Mouse (Mus musculus) neural tube, embryonic 14.5 days (tissue): ENCODE results near the gene Dazap1. TPM values are rescaled to one million over a fixed set of nuclear protein-coding genes. Genes with fewer than 3 reads are reported as not detected.
"Not testable (repeated sequence)": the region's sequence is repeated elsewhere in the genome, so short reads cannot be mapped to it uniquely, and the experiment has no call there.

Experiments used
- ATAC-seq: fragments of 200-750 bp; cut with Nextera tagmentation; 2 replicates; pipeline ENCODE4 v1.8.0; 2017; ENCODE audit warnings: low read depth, mild to moderate bottlenecking, moderate TSS enrichment, moderate library complexity
- H3K27ac ChIP-seq: fragments of 300-500 bp; sonication (generic); 2 replicates; pipeline ENCODE4 v1.5.1; 2014; ENCODE audit warnings: low read depth, mild to moderate bottlenecking, control low read depth, low read length, moderate library complexity, mixed read lengths
- H3K27me3 ChIP-seq: fragments of 300-500 bp; sonication (generic); 2 replicates; pipeline ENCODE4 v1.6.1; 2014; ENCODE audit warnings: low read length; ENCODE audit not compliant: control insufficient read depth, insufficient read depth
- H3K36me3 ChIP-seq: fragments of 300-500 bp; sonication (generic); 2 replicates; pipeline ENCODE4 v1.6.1; 2014; ENCODE audit warnings: low read length, mixed read lengths; ENCODE audit not compliant: control insufficient read depth, insufficient read depth
- H3K4me1 ChIP-seq: fragments of 300-500 bp; sonication (generic); 2 replicates; pipeline ENCODE4 v1.6.1; 2014; ENCODE audit warnings: low read length; ENCODE audit not compliant: control insufficient read depth, insufficient read depth
- H3K4me2 ChIP-seq: fragments of 300-500 bp; sonication (generic); 2 replicates; pipeline ENCODE4 v1.6.1; 2014; ENCODE audit warnings: mild to moderate bottlenecking, low read depth, low read length, control low read depth
- H3K4me3 ChIP-seq: fragments of 300-500 bp; sonication (generic); 2 replicates; pipeline ENCODE4 v1.5.1; 2014; ENCODE audit warnings: low read depth, low read length, control low read depth, mixed read lengths
- H3K9ac ChIP-seq: fragments of 300-500 bp; sonication (generic); replicated peaks from 2 replicates; pipeline ENCODE4 v1.6.1; 2014; ENCODE audit warnings: low read depth, mild to moderate bottlenecking, control low read depth, low read length, mixed read lengths
- H3K9me3 ChIP-seq: fragments of 300-500 bp; sonication (generic); 2 replicates; pipeline ENCODE4 v1.6.1; 2016; ENCODE audit warnings: low read length; ENCODE audit not compliant: control insufficient read depth
- WGBS: fragments of 180-500 bp; shearing (Covaris S2); extraction: QIAGEN DNeasy Blood & Tissue Kit; methylation state at CpG from one replicate; pipeline ENCODE4 v1.1.7; 2014; 5-methylcytosine and 5-hydroxymethylcytosine counted together
- polyA plus RNA-seq: library from polyadenylated mRNA; unstranded; fragments of >200 nt; fragmentation: Nextera tagmentation; extraction: Ambion mirVana; gene quantifications from 2 replicates; pipeline ENCODE4 v1.2.1, GENCODE M21; 2014

The Dazap1 gene
- polyA plus RNA-seq, 1 experiment from 2014 or later = 39.8 TPM

- Histone ChIP-seq H3K9ac (no peak overlapping the region), H3K4me2 (no peak overlapping the region), H3K4me3 (no peak overlapping the region), H3K27me3 (no peaks in the 10 kb centered on the region), H3K36me3 (peaks cover 36% of the 10 kb centered on the region), H3K27ac (no peak overlapping the region), H3K9me3 (no peaks in the 10 kb centered on the region), H3K4me1 (peaks cover 10% of the 10 kb centered on the region)
- 5% methylated on average over 4 of the region's 4 CpGs for WGBS
- ATAC-seq = no peak
Measured at GRCm38 (mm10) chr10:80245600-80245999, 15.7 kb upstream of the Dazap1 start.

GRCm38 (mm10) chr10:80247849-80248248, 13.4 kb upstream of the Dazap1 start:
- no peak for ATAC-seq
- no peak overlapping the region for H3K4me3 ChIP-seq
- peaks cover 11% of the 10 kb centered on the region for H3K4me1 ChIP-seq
- no peak overlapping the region for H3K9ac ChIP-seq
- 50% methylated on average over 6 of the region's 6 CpGs for WGBS
- H3K9me3 ChIP-seq = no peaks in the 10 kb centered on the region
- H3K4me2 ChIP-seq = no peak overlapping the region
- H3K36me3 ChIP-seq = peaks cover 17% of the 10 kb centered on the region; the same call in 1 of the 2 replicates
- no peak overlapping the region for H3K27ac ChIP-seq
- no peaks in the 10 kb centered on the region for H3K27me3 ChIP-seq

- WGBS = 47% methylated on average over 3 of the region's 3 CpGs
- peaks cover 11% of the 10 kb centered on the region; the same call in 1 of the 2 replicates for H3K36me3 ChIP-seq
- H3K9me3 ChIP-seq, H3K27me3 ChIP-seq, H3K9ac ChIP-seq, H3K27ac ChIP-seq: not testable (repeated sequence)
- ATAC-seq = peak; percentile 4; the same call in 1 of the 2 replicates
- H3K4me3 ChIP-seq = peak overlapping the region; percentile 70
- peak overlapping the region; percentile 97 for H3K4me2 ChIP-seq
- H3K4me1 ChIP-seq = peaks cover 11% of the 10 kb centered on the region
Measured at GRCm38 (mm10) chr10:80248437-80248836, 12.8 kb upstream of the Dazap1 start.

DNA sequence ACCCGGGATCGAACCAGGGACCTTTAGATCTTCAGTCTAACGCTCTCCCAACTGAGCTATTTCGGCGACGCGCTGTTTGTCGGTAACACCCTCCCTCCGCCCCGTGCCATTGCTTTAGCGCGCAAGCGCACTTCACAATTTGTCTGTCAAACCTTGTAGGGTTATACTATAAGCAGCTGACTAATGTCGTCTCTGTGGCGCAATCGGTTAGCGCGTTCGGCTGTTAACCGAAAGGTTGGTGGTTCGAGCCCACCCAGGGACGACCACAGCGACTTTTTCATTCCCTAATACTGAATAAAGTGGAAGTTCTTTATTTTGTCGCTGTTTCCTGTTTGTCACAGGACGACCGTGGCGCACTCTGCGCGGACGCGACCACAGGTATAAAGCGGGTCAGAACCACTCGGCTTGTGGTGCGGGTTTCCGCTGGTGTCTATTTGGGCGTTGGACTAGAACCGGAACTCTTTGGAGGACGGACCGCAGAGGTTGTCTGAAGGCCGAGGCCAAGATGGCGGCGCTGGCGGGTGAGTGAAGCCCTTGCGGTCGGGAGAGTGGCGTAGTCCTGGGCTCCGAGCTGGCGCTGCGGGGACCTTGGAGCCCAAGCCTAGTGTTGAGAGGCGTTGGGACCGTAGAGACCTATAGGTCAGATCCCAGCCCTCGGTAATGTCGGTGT, 12.2 kb upstream of the Dazap1 start, which contains the start of gene Ndufs7:
Gene Ndufs7, plus strand, starts transcription at position 151 of the 670 bp plus-strand sequence.
- Histone ChIP-seq H3K27me3 (no peaks in the 10 kb centered on the region), H3K9me3 (no peaks in the 10 kb centered on the region), H3K4me1 (peaks cover 11% of the 10 kb centered on the region), H3K36me3 (peaks cover 10% of the 10 kb centered on the region; the same call in 1 of the 2 replicates), H3K4me2 (peak within 1 kb of the TSS; percentile 97), H3K27ac (peak within 1 kb of the TSS; percentile 89), H3K9ac (peak within 1 kb of the TSS; percentile 83), H3K4me3 (peak within 1 kb of the TSS; percentile 70)
- peak; percentile 91 for ATAC-seq
- WGBS = under 1% methylated on average over 53 of the region's 53 CpGs

DNA sequence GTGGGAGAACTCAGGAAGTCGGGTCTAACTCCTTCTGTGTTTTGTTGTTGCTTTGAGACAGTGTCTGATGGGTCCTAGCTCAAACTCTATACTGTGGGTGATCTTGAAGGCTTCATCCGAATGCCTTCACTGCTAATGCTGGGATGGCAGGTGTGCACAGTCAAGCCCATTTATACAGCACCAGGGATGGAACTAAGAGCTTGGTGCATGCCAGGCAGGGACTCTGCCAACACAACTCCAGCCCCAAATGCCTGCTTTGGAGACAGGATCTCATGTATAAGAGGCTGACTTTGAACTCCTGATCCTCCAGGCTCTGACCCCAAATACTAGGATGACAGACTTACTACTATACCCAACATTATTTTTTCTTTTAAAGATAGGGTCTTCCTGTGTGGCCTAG, 11.2 kb upstream of the Dazap1 start:
- Histone ChIP-seq H3K36me3 (peaks cover 13% of the 10 kb centered on the region; the same call in 1 of the 2 replicates), H3K9ac (peak overlapping the region; percentile 83), H3K4me3 (peak overlapping the region; percentile 70), H3K9me3 (no peaks in the 10 kb centered on the region), H3K27ac (peak overlapping the region; percentile 89; the same call in 1 of the 2 replicates), H3K4me2 (peak overlapping the region; percentile 97), H3K4me1 (peaks cover 11% of the 10 kb centered on the region), H3K27me3 (no peaks in the 10 kb centered on the region)
- no peak for ATAC-seq
- WGBS = 63% methylated on average over 2 of the region's 2 CpGs

DNA sequence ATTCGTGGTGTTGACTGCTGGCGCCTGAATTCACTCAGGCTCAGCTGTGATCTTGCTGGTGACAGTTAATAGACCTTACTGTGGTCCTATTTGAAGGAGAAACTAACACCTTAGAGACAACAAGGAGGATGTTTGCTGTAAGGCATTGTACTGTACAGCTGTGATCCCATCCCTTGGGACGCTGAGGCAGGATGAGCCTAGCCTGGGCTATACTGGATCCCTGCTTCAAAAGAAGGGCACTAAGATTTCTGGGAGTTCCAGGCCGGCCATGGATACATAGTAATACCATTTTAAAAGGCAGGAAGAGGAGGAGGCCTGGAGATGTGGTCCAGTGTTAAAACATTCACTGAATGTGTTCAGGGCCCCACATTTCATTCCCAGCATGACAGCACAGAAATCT, 10.7 kb upstream of the Dazap1 start:
- no peaks in the 10 kb centered on the region for H3K27me3 ChIP-seq
- H3K9me3 ChIP-seq = no peaks in the 10 kb centered on the region
- 84% methylated on average over 4 of the region's 4 CpGs for WGBS
- peaks cover 11% of the 10 kb centered on the region for H3K4me1 ChIP-seq
- peaks cover 17% of the 10 kb centered on the region for H3K36me3 ChIP-seq
- ATAC-seq = no peak
- H3K9ac ChIP-seq = no peak overlapping the region; the same call in 1 of the 2 replicates
- H3K4me3 ChIP-seq = no peak overlapping the region
- H3K27ac ChIP-seq = no peak overlapping the region
- H3K4me2 ChIP-seq = peak overlapping the region; percentile 97; the same call in 1 of the 2 replicates

GRCm38 (mm10) chr10:80252011-80252410, 9.3 kb upstream of the Dazap1 start:
- 0 out of 2 replicates have a peak overlapping the region, but pooled peaks have one; percentile 16 for H3K9ac ChIP-seq

DNA sequence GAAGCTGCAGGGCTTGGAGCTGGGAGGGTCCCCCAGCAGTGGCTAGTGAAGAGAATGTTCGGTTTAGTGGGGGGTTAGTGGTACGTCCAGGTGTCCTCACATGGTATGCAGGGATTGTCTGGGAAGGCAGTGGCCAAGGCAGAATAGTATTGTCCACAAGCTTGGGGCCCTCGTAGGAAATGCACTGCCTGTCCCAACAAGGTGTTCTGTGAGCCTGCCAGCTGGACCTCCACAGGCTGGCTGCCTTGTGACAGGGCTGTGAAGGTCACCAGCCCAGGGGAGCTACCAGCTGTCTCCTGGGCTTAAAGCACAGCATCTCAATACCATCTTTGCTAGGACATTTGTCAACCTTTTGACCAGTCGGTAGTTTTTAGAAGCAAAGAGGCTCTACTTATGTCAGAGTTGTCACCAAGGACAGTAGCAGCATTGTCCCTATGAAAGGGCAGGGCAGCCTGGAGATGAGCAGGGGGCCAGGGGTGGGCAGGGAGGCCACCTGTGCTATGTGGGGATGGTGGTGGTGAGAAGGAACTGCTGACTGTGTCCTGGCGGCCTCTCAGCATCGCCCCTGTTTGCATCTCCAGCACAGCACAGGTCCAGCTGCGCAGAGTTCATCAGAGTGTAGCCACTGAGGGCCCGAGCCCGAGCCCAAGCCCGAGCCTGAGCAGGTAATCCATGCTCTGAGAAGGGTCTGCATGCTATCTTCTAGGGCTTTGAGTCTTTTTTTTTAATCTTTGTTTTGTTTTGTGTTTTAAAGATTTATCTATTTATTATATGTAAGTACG, 8.6 kb upstream of the Dazap1 start:
- Histone ChIP-seq H3K9ac (0 out of 2 replicates have a peak overlapping the region, but pooled peaks have one; percentile 16), H3K27me3 (no peaks in the 10 kb centered on the region), H3K4me1 (peaks cover 11% of the 10 kb centered on the region), H3K27ac (no peak overlapping the region), H3K4me2 (no peak overlapping the region), H3K9me3 (no peaks in the 10 kb centered on the region), H3K4me3 (no peak overlapping the region), H3K36me3 (peaks cover 36% of the 10 kb centered on the region)
- ATAC-seq = no peak
- 93% methylated on average over 11 of the region's 11 CpGs for WGBS

More at GRCm38 (mm10) chr10:80252011-80252410, 9.3 kb upstream of the Dazap1 start:
- Histone ChIP-seq H3K4me1 (peaks cover 11% of the 10 kb centered on the region), H3K4me3 (no peak overlapping the region), H3K4me2 (no peak overlapping the region), H3K27me3 (no peaks in the 10 kb centered on the region), H3K27ac (no peak overlapping the region), H3K36me3 (peaks cover 31% of the 10 kb centered on the region), H3K9me3 (no peaks in the 10 kb centered on the region)
- ATAC-seq = no peak

- Histone ChIP-seq H3K27ac (no peak overlapping the region), H3K4me2 (no peak overlapping the region), H3K27me3 (no peaks in the 10 kb centered on the region), H3K4me1 (peaks cover 11% of the 10 kb centered on the region), H3K9me3 (no peaks in the 10 kb centered on the region), H3K4me3 (no peak overlapping the region), H3K36me3 (peaks cover 42% of the 10 kb centered on the region), H3K9ac (no peak overlapping the region)
- no peak for ATAC-seq
- 88% methylated on average over 6 of the region's 6 CpGs for WGBS
Measured at GRCm38 (mm10) chr10:80253551-80253950, 7.7 kb upstream of the Dazap1 start.
